Mouse (Mus musculus): Measurements from ENCODE around the gene Pgls.
A peak's percentile ranks its signal among the peaks of the same experiment; 100 is the strongest.

Pgls gene

GRCm38 (mm10) chr8:71591471-71592373 lies at the start of gene Pgls:
Gene Pgls (plus strand): TSS chr8:71592176.
- DNase-seq (ENCODE audit: low read depth): peak; percentile 95

- peak; percentile 98 for DNase-seq (ENCODE audit: low read depth)
Observed at GRCm38 (mm10) chr8:71542632-71543343, 49.2 kb upstream of the Pgls start, which contains the start of gene Mvb12a. Gene Mvb12a (plus strand): TSS chr8:71542922.

GRCm38 (mm10) chr8:71543755-71544154 lies 48.2 kb upstream of the Pgls start:
- DNase-seq (ENCODE audit: low read depth): no peak

GRCm38 (mm10) chr8:71545053-71545452 lies 46.9 kb upstream of the Pgls start:
- DNase-seq (ENCODE audit: low read depth): no peak

- DNase-seq (ENCODE audit: low read depth): no peak
Observed at GRCm38 (mm10) chr8:71547590-71547989, 44.4 kb upstream of the Pgls start.

- no peak for DNase-seq (ENCODE audit: low read depth)
Observed at GRCm38 (mm10) chr8:71550754-71551153, 41.2 kb upstream of the Pgls start.

GRCm38 (mm10) chr8:71552770-71553169 lies 39.2 kb upstream of the Pgls start:
- no peak for DNase-seq (ENCODE audit: low read depth)

- no peak for DNase-seq (ENCODE audit: low read depth)
Observed at GRCm38 (mm10) chr8:71554001-71554400, 38.0 kb upstream of the Pgls start.

- no peak for DNase-seq (ENCODE audit: low read depth)
Observed at GRCm38 (mm10) chr8:71554644-71555043, 37.3 kb upstream of the Pgls start.

- peak; percentile 80 for DNase-seq (ENCODE audit: low read depth)
Observed at GRCm38 (mm10) chr8:71558071-71558957, 33.7 kb upstream of the Pgls start, which contains the start of gene Tmem221. Gene Tmem221 (minus strand): TSS chr8:71558871.

GRCm38 (mm10) chr8:71558958-71559690 lies 32.9 kb upstream of the Pgls start:
- DNase-seq (ENCODE audit: low read depth): peak; percentile 96

GRCm38 (mm10) chr8:71560071-71560470 lies 31.9 kb upstream of the Pgls start:
- DNase-seq (ENCODE audit: low read depth): no peak

- DNase-seq (ENCODE audit: low read depth): no peak
Observed at GRCm38 (mm10) chr8:71560765-71561164, 31.2 kb upstream of the Pgls start.

GRCm38 (mm10) chr8:71561401-71561800 lies 30.6 kb upstream of the Pgls start:
- DNase-seq (ENCODE audit: low read depth): peak; percentile 93

GRCm38 (mm10) chr8:71562751-71563150 lies 29.2 kb upstream of the Pgls start:
- peak; percentile 83 for DNase-seq (ENCODE audit: low read depth)

GRCm38 (mm10) chr8:71563992-71564391 lies 28.0 kb upstream of the Pgls start:
- DNase-seq (ENCODE audit: low read depth): no peak

GRCm38 (mm10) chr8:71566501-71566900 lies 25.5 kb upstream of the Pgls start, which contains the start of gene Nxnl1:
Gene Nxnl1 (minus strand): TSS chr8:71566601.
- no peak for DNase-seq (ENCODE audit: low read depth)

- peak; percentile 16 for DNase-seq (ENCODE audit: low read depth)
Observed at GRCm38 (mm10) chr8:71567587-71567986, 24.4 kb upstream of the Pgls start.

- no peak for DNase-seq (ENCODE audit: low read depth)
Observed at GRCm38 (mm10) chr8:71568387-71568937, 23.5 kb upstream of the Pgls start, which contains the start of gene Slc27a1. Gene Slc27a1 (plus strand): TSS chr8:71568882.

- peak; percentile 41 for DNase-seq (ENCODE audit: low read depth)
Observed at GRCm38 (mm10) chr8:71568941-71569340, 23.0 kb upstream of the Pgls start.
